Mouse (Mus musculus) MN1 (cell line): Measurements from ENCODE around the gene Cd70.
"Not testable (repeated sequence)": the region's sequence is repeated elsewhere in the genome, so short reads cannot be mapped to it uniquely, and the experiment has no call there.

ENCODE experiments used
- DNase-seq: peaks from one replicate; pipeline ENCODE4 v3.0.0-alpha.2; 2016; ENCODE audit warnings: low spot score

The Cd70 gene

DNA sequence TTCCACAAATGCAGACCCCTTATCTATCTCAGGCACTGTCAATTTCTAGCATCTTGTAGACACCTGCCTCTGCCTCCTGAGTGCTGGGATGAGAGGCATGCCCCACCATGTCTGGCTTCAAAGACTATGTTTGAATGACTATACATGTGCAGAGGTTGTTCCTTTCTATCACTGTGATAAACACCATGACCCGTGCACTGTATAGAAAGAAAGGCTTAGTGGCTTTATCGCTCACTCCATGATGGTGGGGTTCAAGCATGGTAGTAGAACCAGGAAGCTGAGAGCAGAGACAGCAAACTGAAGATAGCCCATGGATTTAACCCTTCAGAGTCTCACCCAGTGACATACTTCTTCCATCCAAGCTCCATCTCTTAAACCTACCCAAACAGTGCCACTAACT lies 14.9 kb downstream of the Cd70 start:
- DNase-seq = no peak

DNA sequence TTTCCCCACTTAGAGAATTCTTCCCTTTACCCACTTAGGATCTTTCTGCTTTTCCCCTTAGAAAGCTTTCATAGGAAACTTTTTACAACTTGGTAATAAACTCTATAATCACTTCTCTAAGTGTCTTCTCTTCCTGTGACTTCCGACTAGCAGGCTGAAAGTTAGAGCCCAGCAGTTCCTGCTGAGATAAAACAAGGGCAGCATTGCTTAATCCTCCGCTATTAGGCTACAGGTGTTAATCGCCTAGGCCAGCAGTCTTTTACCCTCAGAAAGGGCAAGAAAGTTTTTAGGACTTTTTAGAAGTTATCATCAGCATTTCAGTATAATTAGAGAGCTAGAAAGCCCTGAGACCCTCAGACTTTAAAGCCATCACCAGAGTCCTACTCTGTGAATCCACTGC lies 15.6 kb downstream of the Cd70 start:
- not testable (repeated sequence) for DNase-seq

DNA sequence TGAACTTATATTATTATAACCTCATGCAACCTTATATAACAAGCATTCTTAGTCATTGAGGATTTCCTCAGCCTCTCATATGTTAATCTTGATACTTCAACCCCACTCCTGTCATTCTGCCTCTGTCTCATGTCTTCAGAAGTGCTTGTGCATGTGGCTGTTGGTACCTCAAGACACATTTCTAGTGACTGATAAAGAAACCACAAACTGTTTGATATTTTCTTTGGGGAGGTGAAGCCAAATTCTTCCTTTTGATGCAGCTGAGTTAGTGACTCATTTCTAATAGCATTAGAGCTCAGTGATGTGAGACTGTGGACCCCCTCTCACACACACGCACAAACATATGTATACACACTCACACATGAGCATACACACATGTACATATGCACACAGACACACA lies 17.8 kb downstream of the Cd70 start:
- DNase-seq = no peak

DNA sequence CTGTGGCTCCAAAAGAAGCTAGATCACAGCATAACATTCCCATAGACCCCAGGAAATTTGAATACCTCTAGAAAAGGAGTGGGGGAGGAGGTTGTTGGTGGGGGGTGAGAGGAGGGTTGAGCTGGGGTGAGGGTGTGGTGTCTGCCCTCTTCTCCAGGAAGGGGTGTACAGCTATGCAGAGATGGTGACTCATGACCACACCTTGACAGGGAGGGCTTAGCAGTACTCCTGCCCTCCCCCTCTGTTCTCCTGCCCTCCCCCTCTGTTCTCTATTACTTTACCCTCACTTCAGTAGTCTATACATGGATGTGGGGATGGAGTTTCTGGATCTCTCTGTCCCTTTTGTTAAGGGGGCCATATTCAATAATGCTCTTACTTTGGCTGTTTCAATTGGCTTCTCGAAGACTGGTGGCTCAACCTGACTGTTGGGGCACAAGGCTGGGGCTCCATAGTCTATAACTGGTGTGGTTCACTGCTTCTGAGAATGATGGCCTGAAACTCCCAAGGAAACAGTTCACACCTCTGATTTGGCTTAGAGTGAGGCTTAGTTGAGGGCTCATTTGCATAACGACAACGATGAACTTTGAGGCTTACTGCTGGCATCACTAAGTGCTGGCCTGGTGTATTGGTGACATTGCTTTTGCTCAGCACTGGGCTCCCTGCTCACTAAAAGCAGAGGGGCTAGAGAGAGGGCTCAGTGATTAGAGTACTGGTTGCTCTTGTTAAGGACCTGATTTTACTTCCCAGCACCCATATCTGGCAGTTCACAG lies 23.5 kb downstream of the Cd70 start:
- no peak for DNase-seq

DNA sequence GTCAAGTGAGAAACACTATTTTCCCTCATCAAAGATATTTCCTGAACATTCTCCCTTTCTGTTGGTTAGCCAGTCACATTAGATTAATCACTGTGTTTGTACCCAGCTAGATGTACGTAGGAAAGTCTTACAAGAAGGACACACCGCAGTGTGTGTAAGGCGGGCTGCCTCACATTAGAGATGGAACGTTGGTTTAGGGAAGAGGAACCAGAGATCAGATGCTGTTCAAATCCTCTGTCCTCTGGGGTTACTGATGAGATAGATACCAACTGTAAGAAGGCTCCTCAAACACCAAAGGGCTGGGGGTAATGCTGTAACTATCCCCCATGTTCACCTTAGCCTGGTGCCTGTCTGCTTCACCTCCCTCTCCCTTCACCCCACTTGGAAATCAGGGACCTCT lies 24.8 kb downstream of the Cd70 start:
- DNase-seq = no peak

DNA sequence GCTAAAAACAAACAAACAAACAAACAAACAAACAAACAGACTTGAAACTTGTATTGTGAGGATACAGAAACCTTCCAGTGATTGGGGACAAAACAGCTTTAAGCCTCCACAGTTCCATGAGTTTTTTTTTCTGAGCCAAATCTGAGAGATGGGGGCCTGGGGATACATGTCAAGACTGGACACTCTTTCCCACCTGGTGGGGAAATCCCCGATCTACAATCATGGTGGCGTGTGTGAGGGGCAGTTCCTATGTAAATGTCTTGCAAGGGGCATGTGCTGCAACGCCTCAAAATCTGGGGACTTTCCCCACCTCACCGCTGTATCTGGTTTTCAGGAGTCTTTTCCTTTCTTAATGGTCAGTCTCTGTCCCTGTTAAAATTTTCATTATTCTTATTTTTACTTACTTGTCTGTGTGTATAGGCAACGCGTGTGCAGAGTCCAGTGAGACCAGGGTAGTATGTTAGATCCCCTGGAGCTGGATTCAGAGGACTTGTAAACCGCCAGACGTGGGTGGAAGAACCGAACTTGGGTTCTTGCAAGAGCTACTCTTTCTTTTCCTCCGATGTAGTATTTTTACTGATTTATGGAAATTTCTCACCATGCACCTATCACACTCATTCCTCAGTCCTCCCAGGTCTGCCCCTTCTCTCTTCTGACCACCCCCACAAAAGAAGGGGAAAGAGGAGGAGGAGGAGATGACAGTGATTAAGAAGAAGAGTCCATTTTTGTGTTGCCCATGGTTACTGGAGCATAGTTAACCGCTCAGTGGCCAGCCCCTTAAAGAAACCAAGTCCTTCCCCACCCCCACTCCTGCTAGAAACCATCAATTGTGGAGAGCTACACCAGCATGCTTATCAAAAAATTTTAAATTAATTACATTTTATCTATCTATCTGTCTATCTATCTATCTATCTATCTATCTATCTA lies 26.1 kb downstream of the Cd70 start:
- no peak for DNase-seq

DNA sequence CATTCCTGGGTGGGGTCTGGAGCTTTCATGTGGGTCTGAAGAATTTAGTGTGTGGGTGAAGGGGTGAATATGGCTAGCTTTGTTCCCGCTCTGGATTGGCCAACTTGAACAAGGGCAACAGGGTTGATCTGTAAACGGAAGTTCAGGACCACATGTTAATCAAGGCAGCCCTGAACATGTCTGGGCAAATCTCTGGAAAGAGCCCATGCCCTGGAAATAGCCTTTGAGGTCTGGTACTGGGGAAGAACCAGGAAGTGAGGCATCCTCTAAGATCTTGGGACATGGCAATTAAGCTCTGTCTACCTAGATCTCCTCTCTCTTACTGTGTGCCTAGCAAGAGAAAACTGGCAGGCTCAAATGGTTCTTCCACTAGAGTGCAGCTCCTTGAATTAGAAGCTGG lies 27.7 kb downstream of the Cd70 start:
- DNase-seq = no peak

DNA sequence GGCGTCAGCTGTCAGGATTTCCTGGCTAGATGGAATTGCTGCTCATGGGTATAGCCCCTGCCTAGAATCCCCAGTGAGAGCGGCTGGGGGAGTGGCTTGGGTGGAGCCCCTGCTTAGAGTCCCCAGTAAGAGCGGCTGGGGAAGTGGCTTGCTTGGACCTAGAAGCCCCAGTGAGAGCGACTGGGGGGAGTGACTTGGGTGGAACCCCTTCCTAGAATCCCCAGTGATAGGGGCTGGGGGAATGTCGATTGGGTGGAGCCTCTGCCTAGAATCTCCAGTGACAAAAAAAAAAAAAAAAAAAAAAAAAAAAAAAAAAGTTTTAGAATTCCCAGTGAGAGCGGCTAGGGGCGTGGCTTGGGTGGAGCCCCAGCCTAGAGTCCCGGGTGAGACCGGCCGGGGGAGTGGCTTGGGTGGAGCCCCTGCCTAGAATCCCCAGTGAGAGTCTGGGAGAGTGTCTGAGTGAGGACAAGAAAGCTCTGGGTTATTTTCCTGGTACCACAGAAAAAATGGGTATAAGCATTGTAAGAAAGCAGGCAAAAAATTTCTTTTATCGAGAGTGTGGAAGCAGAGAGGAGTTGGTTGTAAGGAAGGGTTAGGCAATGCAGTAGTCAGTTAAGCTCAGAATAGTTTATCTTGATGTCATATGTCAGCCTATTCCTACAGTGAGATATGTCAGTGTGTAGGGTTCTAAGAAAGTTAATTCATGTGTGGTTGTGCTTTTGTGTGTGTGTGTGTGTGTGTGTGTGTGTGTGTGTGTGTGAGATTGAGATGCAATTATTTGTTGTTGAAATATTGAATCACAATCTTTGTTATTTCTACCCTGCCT lies 30.8 kb downstream of the Cd70 start:
- DNase-seq = no peak

DNA sequence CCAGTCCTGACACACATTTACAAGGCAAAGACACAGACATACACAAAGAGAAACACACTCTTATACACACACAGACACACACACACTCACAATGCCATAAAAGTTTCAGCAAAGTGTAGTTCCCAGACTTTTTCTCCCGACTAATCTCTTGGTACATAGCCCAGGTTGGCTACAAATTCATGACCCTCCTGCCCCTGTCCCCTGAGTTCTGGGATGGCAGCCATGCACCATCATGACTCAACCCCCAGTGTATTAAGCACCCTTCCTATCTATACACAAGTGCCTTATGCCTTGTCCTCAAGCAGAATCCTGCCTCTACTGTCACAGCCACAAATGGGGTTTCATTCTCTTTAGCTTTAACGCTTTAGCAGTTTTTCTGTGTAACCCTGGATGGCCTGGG lies 32.8 kb downstream of the Cd70 start:
- no peak for DNase-seq

DNA sequence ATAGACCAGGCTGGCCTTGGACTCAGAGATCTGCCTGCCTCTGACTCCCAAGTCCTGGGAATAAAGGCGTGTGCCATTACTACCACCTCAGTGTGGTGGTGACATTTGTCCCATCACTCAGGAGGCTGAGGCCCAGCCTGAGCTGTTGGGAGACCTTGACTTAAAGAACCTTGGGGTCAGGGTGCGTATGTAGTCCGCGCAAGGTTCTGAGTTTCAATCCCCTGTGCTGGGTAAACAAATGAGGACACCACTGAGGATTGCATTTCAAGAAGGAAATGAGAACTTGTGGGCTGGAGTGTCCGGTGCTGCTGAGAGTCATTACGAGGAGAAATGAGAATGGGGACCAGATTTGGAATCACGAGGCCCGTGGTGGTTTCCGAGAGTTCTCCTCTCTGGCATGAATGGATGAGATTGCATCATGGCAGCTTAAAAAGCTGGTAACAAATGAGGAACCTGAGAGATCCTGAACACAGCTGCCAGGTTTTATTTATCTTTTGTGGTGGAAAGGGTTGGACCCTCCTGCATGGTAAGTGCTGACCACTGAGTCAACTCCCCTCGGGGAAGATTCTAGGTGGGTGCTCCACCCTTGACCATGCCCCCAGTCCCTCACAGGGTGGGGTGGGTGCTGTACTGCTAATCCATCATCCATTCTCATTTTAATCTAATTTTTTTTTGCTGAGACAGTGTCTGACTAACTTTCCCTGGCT lies 36.7 kb downstream of the Cd70 start:
- no peak for DNase-seq

DNA sequence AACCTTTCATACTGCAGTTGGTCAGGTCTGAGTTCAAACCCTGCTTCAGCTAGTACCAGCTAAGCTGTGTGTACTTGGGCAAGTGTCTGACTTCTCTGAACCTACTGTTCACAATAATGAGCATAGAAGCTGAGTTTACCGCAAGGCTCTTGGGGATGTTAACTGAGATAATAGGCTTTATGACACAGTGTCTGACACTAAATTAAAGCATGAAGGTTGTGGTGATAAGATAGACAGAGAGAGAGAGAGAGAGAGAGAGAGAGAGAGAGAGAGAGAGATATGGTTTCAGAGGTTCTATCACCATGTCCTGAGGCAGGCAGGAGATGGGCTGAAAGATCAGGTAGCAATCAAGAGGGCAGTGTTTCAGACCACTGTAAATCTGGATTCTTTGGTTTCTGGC lies 39.6 kb downstream of the Cd70 start:
- no peak for DNase-seq

DNA sequence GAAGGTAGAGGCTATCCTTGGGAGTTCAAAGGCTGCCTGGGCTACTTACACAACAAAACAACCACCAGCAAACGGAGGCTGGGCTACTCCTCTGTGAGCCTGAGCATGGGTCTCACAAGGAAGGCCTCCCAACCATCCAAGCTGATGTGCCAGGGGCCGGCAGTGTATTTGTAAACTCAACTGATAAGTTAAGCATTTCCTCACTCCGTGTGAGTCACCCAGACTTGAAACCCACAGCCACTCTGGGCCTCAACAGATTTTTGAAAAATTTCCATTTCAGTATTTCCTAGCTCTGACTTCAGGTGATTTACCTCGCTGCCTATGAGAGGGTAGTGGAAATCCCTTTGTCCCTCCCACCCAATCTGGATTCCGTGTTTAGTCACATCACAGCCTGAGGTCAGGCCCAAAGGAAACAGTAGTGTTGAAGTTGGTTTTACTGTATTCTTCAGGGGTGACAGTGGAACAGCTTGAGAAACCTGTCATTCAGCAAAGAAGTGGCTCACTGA lies 40.9 kb downstream of the Cd70 start:
- DNase-seq = no peak

DNA sequence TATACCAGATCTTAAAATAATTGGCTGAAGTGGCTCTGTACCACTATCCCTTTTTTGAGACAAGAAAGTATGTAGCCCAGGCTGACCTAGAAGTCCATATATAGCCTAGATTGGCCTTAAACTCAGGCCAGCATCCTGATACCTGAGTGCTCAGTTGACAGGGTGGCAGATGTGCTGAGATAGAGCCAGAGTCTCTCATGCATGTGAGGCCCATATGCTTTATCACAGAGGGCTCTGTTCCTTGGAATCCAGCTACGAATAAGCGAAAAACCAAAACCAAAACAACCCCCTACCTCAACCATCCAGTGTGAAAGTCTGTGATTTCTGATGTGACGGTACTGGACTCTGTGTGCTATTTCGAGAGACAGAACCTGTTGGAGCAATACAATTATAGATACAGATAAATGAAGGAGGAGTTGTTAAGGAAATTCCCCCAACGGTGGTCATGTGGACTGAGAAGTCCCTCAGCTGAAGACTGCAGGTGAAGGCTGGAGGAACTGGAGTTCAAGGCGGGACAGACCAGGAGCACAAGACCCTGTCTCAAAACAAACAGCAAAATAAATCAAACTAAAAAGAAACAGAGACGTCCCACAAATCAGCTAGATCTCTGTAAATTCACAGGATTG lies 41.4 kb downstream of the Cd70 start:
- DNase-seq = no peak

DNA sequence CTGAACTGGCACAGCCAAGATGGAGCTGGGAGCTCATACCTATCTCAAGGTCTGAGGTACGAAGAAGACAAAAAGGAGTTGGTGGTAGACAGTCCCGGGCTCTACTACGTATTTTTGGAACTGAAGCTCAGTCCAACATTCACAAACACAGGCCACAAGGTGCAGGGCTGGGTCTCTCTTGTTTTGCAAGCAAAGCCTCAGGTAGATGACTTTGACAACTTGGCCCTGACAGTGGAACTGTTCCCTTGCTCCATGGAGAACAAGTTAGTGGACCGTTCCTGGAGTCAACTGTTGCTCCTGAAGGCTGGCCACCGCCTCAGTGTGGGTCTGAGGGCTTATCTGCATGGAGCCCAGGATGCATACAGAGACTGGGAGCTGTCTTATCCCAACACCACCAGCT lies 42.5 kb downstream of the Cd70 start:
- no peak for DNase-seq

DNA sequence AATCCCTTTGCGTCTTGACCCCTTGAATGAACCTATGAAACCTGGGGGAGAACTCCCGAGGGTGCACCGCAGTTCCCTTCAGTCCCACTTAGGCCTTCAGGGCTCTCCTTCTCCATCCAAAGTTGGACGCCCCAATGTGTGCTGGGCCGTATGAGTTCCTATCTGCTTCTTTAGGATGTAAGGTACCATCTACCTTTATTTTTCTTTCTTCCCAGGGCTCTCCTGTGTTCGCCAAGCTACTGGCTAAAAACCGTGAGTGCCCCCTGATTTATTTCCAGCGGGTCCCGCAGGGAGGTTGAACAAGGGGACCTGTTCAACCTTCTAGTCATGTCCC lies 43.6 kb downstream of the Cd70 start:
- no peak for DNase-seq

DNA sequence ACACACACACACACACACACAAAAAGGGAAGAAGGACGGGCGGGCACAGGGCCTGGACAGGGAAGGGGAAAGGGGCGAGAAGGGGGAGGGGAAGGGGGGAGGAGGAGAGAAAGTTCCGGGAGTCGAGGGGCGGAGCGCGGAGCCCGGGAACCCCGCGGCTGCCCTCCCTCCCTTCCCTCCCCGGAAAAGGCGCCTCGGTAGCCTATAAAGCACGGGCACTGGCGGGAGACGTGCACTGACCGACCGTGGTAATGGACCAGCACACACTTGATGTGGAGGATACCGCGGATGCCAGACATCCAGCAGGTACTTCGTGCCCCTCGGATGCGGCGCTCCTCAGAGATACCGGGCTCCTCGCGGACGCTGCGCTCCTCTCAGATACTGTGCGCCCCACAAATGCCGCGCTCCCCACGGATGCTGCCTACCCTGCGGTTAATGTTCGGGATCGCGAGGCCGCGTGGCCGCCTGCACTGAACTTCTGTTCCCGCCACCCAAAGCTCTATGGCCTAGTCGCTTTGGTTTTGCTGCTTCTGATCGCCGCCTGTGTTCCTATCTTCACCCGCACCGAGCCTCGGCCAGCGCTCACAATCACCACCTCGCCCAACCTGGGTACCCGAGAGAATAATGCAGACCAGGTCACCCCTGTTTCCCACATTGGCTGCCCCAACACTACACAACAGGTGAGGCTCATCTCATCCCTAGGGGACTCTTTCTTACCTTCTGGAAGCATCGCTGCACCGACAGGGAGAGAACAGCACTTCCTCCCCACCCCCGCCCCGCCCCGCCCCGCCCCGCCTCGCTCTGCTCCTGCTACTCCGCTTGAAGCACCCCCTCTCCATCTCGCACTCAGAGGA lies 44.2 kb downstream of the Cd70 start, which contains the start of gene Tnfsf9:
Gene Tnfsf9, plus strand, starts transcription at position 145 of the 854 bp plus-strand sequence.
- no peak for DNase-seq

DNA sequence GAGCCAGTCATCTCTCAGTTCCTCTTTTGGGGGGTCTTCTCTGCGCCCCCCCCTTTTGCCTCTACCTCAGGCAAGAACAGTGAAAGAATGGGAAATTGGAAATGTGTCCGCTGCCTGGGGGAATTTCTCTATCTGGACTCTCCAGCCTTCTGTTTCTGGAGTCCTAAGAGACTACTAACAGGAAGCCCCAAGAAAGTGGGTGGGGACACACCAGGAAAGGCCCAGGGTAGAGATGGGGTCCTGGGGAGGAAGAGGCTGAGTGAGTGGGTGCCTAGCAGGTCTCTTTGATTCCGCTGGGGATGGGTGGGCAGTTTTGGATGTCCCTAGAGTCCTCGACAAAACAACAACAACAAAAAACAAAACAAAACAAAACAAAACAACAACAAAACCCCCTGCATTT lies 45.1 kb downstream of the Cd70 start:
- no peak for DNase-seq

DNA sequence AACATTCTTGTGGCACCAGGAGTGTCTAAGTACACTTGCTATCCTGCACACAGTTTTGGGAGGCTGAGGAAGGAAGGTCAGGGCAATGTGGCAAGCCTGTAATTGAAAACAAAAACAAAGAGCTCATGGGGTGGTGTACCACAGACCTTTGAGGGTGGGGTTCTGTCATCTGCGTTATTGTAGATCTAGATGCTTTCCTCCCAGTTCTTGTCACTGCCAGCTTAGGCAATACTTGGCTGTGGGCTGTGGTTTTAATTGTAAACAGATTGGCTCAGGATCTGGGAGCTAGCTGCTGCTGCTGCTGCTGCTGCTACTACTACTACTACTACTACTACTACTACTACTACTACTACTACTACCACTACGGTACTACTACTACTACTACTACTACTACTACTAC lies 47.3 kb downstream of the Cd70 start:
- no peak for DNase-seq

DNA sequence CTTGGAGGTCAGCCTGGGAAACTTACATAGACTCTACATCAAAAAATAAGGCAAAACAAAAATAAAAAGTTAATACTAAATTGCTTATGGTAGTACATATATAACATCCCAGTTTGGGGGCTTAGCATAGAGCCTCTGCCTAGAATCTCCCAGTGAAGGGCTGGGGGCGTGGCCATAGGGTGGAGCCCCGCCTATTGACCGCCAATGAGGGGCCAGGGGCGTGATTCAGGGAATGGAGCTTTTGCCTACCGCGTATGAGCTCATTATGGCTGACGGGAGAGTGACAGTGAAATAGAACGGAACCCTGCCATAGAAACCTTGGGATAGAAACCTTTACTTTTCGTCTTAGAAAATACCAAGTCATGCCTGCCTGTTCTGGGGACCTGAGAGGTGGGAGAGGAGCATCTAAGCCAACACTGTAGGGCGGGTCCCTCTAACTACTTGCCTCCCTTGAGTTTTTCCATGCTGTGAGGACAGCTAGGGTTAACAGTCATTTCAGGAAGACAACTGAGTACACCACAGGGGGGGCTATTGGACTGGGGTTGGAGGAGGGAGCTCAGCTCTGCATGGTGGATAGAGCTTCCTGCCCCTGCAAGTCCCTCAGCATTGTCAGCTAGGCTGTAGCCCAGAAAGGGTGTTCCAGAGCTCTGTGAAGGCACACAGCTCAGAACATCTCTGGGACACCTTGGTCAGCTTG lies 49.8 kb downstream of the Cd70 start:
- no peak for DNase-seq

DNA sequence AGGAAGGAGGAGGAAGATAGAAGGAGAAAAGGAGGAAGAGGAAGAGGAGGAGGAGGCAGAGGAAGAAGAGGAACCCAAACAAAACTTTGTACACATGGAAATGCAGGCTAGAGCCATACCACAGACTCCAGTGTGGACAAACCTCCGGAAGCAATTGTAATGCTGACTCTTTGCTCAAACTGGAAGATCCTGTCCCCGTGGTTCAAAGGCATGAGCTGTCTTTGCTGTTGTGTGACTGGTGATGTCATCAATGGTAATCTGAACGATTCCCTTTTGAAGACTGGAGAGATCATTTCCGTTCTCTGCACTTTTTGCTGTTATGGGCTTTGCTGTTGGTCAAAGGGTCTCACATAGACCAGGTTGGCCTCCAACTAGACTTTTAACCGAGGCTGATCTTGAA lies 51.3 kb downstream of the Cd70 start:
- no peak for DNase-seq
